Comparison of ENCODE assay signal across 9 mouse cellular contexts in genomic region chr3:28577301-28577700, GRCm38 (mm10).
DNase-seq lines count a peak whose midpoint lies in the region; ATAC-seq and TF ChIP-seq lines count a peak whose summit lies in the region.
"Had no signal": no experiment of that assay in that cellular context is flagged by ENCODE, and none has a peak within 500 bp of the region (broad histone marks: within the 10 kb centered on the region; RNA-seq: fewer than 3 reads in every experiment).

No protein-coding gene starts in this region.

- H3K4me3 ChIP-seq in hindbrain, postnatal 0 days (ENCODE audit: low read length) = no peak overlapping the region
- H3K4me3 ChIP-seq: midbrain, embryonic 12.5 days had no signal

- peaks cover 19% of the 10 kb centered on the region; the same call in 1 of the 2 replicates for H3K36me3 ChIP-seq in hindbrain, postnatal 0 days (ENCODE audit: insufficient read depth, low read length)

- no peak overlapping the region for H3K9ac ChIP-seq in hindbrain, postnatal 0 days (replicated peaks; ENCODE audit: low read length)
- H3K9ac ChIP-seq: midbrain, embryonic 12.5 days had no signal

- no peak overlapping the region for H3K4me2 ChIP-seq in hindbrain, postnatal 0 days (ENCODE audit: low read depth, low read length)
- H3K4me2 ChIP-seq: midbrain, embryonic 12.5 days had no signal

- no peaks in the 10 kb centered on the region for H3K4me1 ChIP-seq in hindbrain, postnatal 0 days (ENCODE audit: insufficient read depth, low read length)

- no peak overlapping the region for H3K27ac ChIP-seq in hindbrain, postnatal 0 days
- H3K27ac ChIP-seq: midbrain, embryonic 12.5 days had no signal

- ATAC-seq in hindbrain, postnatal 0 days = peak; percentile 60

- no peak for TF ChIP-seq CTCF in hindbrain, postnatal 0 days (IDR thresholded peaks at IDR 0.05; ENCODE audit: low read depth)

- H3K9me3 ChIP-seq in hindbrain, postnatal 0 days (ENCODE audit: low read length) = no peaks in the 10 kb centered on the region
- H3K9me3 ChIP-seq: midbrain, embryonic 12.5 days had no signal

- peak; percentile 94 for DNase-seq in heart, adult 11 months
- no peak for DNase-seq in heart, adult 8-10 months (ENCODE audit: low spot score)
- DNase-seq in cerebellum, adult 18-20 months = peak; percentile 47 to 55
- peak; percentile 21 to 28 for DNase-seq in gastrocnemius, adult 8-10 months (ENCODE audit: low spot score in 2 of 2)
- peak; percentile 80 for DNase-seq in hindbrain, postnatal 0 days (ENCODE audit: low spot score)
- peak; percentile 78 for DNase-seq in lung, postnatal 10 days
- no peak for DNase-seq in spleen, adult 18-20 months
- no peak for DNase-seq in Muller cell, postnatal 12 days (ENCODE audit: inconsistent ontology term)

- 33% methylated on average over 15 of the region's 15 CpGs for WGBS in hindbrain, postnatal 0 days

- no peaks in the 10 kb centered on the region for H3K27me3 ChIP-seq in hindbrain, postnatal 0 days (ENCODE audit: insufficient read depth, low read length)
- H3K27me3 ChIP-seq: midbrain, embryonic 12.5 days had no signal

Comparison
In these comparisons a context has a peak if more than half of its experiments do, and no peak if none do; other contexts are left out.
1. DNase-seq: peak in heart, adult 11 months (single experiment), cerebellum, adult 18-20 months (2 of 2), gastrocnemius, adult 8-10 months (2 of 2), hindbrain, postnatal 0 days (single experiment) and lung, postnatal 10 days (single experiment); none in heart, adult 8-10 months (single experiment), spleen, adult 18-20 months (0 of 2) and Muller cell, postnatal 12 days (single experiment).